Mouse (Mus musculus): Measurements from ENCODE around the gene Gpr3. TPM values are rescaled to one million over a fixed set of nuclear protein-coding genes. Genes with fewer than 3 reads are reported as not detected.

Gene Gpr3
- total RNA-seq, 1 experiment from 2014 or later, result not detected

DNA sequence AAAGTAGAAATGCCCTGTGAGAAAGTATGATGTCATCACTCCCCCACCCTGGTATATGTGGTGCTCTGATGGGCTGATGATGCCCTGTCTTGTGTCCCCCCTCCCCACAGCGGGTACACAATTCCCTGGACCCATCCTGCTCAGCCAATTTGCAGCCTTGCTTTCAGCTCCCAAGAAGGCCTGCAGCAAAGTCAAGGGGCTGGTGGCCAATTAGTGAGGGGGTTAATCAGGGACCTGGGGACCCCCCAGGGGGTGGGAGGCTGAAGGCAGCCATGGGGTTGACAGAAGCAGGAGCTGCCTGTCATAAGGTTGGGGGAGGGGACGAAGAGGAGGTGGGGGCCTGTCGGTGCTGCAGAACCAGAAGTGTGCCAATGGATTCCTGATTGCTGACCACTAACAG, 8.7 kb downstream of the Gpr3 start:
- no peak for ATAC-seq (ENCODE audit: extremely low read depth, insufficient number of reproducible peaks, low FRiP score, poor library complexity, severe bottlenecking)

DNA sequence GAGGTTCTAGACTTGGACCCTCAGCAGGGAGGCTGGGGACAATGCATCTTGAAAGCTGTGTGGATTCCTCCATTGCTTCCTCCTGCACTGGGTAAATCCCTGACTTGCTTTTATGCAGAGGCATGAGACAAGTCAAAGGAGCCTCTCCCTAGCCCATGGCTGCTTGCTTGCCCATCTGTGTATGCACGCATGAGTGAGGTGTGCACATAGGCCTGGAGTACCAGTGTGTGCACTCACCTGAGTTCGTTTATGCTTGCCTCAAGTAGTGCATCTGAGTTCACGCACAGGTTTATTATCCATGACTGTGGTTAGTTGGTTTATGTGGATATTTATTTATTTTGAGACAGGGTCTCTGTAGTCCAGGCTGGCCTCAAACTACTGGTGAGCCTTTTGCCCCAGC, 10.1 kb downstream of the Gpr3 start:
- no peak for ATAC-seq (ENCODE audit: extremely low read depth, insufficient number of reproducible peaks, low FRiP score, poor library complexity, severe bottlenecking)

DNA sequence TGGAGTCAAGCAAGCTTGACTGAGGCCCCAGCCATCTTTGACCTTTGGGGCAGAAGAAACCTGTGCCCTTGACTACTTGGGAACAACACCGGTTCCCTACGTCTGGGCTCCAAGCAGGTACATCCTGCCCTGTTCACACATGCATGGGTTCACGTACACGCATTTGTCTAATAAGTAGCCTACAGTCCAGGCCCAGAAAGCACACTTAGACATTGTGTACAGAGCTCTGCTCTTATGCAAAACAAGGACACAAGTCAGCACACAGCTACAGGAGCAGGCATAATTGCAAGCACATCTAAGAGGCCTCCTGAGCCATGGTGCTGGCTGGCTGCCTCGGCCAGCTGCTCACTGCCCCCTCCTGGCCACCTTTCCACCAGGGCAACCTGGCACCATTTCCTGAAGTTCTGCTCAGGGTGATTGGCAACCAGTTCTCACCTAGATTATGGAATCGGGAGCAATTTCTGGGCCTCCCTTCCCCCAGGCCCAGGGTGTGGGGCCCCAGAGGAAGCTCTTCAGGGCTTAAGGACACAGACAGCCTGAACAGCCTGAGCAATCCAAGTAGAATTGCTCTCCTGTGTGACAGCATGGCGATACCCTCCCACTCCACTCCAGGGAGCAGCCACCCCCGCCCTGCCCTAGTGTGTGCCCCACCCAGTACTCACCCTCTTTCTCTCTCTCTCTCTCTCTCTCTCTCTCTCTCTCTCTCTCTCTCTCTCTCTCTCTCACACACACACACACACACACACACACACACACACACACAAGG, 11.1 kb downstream of the Gpr3 start:
- ATAC-seq (ENCODE audit: extremely low read depth, insufficient number of reproducible peaks, low FRiP score, poor library complexity, severe bottlenecking), result peak; percentile 54

DNA sequence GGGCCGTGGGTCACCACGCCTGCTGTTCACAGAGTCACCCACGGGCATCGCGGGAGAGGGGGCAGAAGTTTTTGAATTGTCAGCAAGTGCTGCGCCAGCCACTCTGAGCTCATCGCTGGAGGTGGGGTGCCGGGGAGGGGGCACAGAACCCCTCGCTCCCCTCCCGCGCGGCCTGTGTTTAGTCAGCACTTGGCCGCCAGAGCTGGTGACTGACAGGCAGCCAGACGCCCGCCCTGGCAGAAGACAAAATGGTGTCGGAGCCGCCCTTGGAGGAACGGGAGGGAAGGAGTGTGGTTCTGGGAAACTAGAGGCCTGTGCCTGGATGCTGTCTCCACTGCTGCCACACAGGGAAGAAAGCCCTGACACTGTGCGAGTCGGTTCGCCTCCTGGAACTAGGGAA, 12.0 kb downstream of the Gpr3 start:
- no peak for ATAC-seq (ENCODE audit: extremely low read depth, insufficient number of reproducible peaks, low FRiP score, poor library complexity, severe bottlenecking)

DNA sequence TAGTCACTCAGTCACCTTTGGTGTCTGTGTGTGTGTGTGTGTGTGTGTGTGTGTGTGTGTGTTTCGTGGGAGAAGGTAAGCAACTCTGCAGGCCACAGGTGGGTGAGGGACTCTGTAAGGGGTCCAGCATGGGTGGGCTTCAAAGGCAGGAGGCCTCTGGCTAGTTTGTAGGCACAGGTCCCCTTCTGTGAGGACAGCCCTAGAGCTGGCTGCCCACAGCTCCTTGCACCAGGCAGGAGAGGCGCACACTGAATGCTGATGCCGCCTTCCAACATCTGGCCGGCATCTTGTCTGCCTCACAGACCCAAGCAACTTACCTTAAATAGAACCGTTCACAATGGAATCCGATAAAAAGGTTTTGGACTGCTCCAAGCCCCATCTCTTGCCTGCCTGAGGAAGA, 12.6 kb downstream of the Gpr3 start:
- ATAC-seq (ENCODE audit: extremely low read depth, insufficient number of reproducible peaks, low FRiP score, poor library complexity, severe bottlenecking), result no peak

DNA sequence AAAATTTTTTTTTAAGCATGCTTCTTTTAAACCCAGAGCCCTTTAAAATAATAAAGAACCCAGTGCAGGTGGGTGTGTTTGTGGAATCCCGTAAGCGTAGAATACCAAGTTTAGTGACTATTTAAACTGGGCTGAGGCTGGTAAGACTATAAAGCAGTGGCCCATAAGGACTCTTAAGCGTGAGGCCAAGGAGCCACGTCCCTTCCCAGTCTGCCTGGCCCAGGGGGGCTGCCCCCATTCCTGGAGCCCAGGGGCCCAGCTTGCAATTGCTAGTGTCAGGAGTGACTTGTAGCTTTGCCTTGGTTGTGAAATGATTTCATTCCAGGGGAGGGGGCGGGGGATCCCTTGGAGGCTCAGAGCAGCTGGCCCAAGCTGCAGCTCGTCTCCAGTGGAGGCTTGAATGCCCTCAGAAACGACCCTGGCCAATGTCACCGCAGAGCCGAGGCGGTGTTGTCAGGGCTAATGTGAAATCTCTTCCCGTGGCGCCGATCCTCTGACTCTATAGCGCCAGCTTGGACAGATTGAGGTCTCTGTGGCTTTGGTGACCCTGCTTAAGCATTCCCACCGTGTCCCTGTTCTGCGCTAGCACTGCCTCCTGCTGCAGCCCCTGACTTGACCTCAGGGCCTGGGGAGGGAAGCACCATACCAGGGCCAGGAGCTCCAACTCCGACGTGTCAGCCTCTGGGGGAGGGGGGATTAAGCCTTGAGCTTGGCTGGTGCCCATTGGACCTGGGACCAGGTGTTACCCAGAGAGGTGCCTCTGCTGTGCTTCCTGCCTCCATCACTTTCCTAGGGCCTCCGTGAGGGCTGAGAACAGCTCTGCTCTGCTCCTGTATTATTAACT, 13.8 kb downstream of the Gpr3 start:
- no peak for ATAC-seq (ENCODE audit: extremely low read depth, insufficient number of reproducible peaks, low FRiP score, poor library complexity, severe bottlenecking)

DNA sequence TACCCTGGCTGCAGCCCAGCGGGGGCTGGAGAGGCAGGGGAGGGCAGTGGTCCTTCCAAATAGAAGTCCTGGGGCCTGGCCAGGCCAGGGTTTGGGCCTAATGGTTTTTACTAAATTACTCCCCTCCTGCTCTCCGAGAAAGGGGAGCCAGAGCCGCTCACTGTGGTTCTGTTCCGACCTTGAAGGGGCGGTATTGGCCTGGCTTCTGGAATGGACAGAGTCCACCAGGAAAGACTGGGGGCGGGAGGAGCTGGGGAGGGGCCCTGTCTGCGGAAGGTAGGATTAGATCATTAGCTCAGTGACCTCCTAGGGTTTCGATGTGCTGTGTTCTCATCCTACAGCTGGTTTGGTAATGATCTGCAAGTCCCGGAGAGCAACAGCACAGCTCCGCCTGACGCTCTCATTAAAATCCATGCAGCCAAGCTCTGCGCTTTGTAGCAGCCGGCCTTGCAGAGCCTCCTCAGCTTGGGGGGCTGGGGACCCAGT, 14.5 kb downstream of the Gpr3 start:
- no peak for ATAC-seq (ENCODE audit: extremely low read depth, insufficient number of reproducible peaks, low FRiP score, poor library complexity, severe bottlenecking)

DNA sequence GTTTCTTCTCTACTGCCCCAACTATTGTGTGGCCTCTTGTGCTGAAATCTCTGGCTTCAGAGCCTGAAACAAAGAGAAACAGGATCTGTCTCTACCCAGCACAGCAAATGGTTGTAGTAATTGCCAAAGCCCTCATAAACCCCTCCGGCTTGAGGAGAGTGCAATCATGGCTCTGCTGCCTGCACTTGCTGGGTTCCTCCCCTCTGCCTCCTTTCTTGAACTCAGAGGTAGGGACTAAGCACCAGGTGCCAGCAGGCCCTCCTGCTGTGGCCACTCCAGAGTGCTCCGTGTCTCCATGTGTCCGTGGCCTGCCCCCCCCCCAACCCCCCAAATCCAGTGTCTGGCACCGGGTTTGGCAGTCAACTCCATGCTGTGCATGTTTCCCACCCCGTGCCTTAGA, 15.0 kb downstream of the Gpr3 start:
- ATAC-seq (ENCODE audit: extremely low read depth, insufficient number of reproducible peaks, low FRiP score, poor library complexity, severe bottlenecking), result no peak

DNA sequence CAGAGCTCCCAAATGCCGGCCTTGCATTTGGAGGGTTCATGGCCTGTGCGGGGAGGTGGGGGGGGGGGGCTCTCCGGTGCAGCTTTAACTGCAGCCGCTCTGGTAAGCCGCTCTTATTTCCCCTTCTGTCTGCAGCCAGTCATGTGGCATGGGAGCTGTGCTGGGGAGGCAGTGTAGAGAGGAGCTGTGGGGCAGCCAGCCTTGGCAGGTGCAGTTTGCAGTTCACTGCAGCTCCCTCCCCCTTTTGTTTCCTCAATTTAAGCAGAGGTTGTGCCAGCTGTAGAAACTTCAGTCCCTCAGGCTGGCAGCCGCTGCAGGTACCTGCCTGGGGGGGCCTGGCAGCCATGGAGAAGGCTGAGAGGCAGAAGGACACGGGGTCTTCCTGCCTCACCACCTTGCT, 15.5 kb downstream of the Gpr3 start:
- peak; percentile 61 for ATAC-seq (ENCODE audit: extremely low read depth, insufficient number of reproducible peaks, low FRiP score, poor library complexity, severe bottlenecking)

DNA sequence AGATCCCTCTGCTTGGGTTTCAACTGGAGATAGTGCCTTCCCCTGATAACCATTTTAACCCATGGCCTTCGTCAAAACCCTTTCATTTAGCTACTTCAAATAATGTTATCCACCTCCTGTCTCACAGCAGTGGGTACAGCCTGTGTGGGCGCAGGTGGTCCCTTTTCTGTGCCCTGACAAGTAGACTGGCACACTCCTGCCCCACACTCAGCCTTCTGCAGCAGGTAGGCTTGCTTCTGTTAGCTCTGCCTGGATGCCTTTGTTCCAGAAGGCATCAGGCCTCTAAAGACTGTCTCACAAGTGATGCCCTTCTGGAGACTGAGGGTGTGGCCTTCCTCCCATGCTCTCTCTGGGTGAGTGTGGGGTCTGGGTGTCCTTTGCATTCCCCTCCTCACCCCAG, 16.2 kb downstream of the Gpr3 start:
- ATAC-seq (ENCODE audit: extremely low read depth, insufficient number of reproducible peaks, low FRiP score, poor library complexity, severe bottlenecking), result no peak

DNA sequence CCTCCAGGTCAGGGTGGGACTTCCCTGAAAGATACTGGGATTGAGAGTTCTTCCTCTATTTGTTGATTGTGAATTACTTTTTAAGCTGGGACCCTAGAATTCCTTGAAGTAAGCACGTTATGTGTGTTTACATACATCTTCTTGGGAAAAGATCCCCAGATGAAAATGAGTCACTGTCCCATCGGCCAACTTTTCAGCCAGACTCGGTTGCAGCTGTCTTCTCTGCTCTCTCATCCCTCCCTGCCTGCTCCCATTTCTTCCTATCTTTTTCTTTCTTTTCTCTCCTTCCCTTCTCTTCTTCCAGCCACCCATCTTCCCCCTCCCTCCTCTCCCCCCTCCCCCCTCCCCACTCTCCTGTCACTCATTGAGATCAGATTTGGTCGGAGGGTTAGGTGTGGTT, 17.3 kb downstream of the Gpr3 start:
- no peak for ATAC-seq (ENCODE audit: extremely low read depth, insufficient number of reproducible peaks, low FRiP score, poor library complexity, severe bottlenecking)

DNA sequence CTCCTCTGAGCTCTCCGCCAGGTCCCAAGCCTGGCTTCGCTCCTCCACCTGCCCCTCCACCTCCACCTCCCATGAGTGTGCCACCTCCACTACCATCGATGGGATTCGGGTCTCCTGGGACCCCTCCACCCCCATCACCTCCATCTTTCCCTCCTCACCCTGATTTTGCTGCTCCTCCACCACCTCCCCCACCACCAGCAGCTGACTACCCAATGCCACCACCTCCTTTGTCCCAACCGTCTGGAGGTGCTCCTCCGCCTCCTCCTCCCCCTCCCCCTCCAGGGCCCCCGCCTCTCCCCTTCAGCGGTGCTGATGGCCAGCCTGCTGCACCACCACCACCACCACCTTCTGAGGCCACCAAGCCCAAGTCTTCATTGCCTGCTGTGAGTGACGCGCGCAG, 17.9 kb downstream of the Gpr3 start:
- no peak for ATAC-seq (ENCODE audit: extremely low read depth, insufficient number of reproducible peaks, low FRiP score, poor library complexity, severe bottlenecking)

DNA sequence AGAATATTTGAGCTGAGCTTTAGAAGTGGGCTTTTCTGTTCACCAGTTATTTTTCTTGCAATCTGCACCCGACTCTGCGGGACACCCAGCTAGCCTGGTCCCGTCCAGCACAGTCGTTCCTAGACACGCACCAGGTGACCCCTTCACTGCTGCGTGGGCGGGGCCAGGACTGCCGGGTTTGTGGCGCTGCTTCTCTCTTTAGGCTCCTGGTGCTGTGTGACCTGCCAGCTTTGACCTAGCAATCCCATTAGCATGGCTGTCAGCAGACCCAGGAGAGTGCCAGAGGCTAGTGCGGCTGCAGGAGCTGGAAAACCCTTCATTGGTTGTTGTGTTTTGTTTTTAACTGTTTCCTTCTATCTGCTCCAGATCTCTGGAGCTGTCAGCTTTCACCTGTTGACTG, 22.9 kb downstream of the Gpr3 start:
- no peak for ATAC-seq (ENCODE audit: extremely low read depth, insufficient number of reproducible peaks, low FRiP score, poor library complexity, severe bottlenecking)

DNA sequence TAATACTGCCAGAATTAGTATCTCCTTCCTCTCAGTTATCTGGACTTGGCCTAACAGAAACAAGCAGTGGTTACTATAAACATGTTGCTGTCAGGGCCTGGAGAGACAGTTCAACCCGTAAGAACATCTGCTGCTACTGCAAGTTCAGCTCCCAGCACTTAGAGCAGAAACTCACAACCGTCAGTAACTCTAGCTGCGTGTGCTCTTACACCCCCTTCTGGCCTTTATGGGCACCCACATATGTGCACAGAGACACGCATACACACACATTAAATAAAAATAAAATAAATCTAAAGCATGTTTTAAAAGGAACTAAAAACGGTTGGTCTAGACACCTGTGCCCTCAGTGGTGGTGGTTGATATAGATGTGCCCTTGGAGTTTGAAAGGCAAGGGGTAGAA, 25.5 kb downstream of the Gpr3 start:
- ATAC-seq (ENCODE audit: extremely low read depth, insufficient number of reproducible peaks, low FRiP score, poor library complexity, severe bottlenecking), result no peak

DNA sequence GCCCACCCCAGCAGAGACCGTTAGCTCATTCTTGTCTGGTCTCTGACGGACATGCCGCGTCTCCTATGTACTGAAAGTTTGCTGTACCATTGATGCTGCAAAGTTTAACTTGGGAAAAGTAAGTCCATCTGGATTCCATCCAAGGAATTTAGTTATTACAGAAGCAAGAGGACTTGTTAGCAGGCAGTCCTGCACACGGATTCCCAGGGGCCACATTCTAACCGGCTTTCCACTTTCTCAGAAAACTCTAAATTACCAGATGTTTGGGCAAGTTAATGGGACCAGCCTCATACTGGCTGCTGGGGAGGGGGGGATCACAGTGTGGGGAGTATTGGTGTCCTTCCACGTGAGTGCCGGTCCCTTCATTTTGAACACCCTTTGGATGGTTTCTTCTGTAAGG, 26.4 kb downstream of the Gpr3 start:
- ATAC-seq (ENCODE audit: extremely low read depth, insufficient number of reproducible peaks, low FRiP score, poor library complexity, severe bottlenecking), result no peak

DNA sequence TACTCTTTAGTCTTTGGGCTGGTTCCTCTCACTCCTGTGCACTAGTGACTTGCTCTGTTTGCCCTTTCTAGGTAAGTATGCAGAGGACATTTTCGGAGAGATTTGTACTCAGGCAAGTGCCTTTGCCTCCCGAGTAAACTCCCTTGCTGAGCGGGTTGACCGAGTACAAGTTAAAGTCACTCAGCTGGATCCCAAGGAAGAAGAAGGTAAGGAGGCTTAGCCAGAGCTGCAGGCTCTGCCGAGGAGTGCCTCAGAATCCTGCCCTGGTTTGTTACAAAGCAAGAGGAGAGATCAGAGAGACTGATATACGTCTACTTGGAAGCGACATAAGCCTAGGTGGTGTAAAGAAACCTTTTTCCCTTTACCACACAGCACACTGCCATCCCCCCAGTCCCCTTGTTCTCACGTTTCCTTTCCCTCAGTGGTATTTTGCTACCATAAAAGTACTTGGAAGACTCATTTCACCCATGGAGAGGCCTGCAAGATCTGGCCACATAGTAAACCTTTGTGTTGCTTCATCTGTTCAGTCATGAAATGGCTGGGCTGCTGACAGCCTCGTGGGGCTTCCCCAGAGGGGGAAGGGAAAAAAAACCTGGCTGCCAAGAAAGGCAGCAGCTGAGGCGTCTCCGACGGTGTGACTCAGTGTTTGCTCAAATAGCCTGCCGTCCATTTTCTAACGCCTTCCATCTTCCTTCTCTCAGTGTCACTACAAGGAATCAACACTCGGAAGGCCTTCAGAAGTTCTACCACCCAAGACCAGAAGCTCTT, 27.3 kb downstream of the Gpr3 start:
- ATAC-seq (ENCODE audit: extremely low read depth, insufficient number of reproducible peaks, low FRiP score, poor library complexity, severe bottlenecking), result peak; percentile 9; the same call in 1 of the 2 replicates

DNA sequence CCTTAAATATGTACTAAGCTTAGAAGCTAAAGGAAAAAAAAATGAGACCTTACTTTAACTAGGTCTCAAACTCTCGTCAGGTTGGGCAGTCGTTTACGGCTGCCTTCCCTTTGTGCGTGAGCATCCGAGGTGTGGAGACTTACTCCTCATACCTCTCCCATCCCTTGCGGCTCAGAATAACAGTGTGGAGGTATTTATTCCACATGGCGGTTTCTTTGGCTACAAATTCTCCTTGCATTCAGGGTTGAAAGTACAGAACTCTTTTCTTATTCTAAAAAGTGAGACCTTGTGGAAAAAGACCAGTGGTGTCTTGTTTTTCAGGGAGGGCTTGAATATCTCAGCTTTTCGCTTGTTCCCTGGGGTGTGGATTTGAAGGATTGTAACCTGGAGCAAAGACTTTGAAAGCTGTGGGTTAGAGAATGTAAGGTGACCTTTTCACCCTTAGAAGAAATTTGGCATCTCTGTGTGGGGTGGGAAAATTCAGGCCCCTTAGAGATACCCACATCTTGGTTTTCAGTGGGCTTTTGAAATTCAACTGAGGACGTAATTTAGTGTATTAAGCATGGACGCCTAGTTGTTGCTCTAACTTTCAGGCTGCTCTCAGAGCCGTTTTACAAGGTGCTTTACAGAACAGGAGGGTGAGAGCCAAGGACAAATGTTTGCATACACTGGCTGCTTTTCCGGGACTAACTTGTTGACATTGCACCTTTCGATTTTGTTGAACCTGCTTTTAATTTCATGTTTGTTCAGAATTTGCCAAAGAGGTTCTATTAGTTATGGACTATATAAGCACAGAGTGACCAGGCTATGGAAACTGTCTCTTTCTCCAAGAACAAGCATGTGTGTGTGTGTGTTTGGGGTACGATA, 28.1 kb downstream of the Gpr3 start:
- ATAC-seq (ENCODE audit: extremely low read depth, insufficient number of reproducible peaks, low FRiP score, poor library complexity, severe bottlenecking), result no peak

DNA sequence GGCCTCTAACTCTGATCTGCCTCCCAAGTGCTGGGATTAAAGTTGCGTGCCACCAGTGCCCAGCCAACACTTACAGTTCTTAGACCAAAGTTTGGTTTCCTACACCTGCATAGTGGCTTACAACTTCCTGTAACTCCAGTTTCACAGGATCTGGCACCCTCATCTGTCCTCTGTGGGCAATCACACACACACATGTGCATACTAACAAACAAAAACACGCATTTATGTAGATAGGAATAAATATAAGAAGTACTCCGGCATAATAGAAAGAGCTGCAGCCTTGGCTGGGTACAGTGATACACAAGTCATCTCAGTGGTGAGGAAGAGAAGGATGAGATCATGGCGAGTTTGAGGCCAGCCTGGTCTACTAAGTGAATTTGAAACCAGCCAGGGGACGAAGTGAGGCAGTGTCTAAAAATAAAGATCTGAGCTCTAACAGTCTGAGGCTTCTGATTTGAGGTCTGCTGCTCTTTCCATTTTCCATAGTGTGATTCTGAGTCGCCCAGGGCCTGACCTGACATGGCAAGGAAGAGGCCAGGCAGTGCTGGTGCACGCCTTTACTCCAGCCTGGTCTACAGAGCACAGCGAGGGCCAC, 29.8 kb downstream of the Gpr3 start:
- no peak for ATAC-seq (ENCODE audit: extremely low read depth, insufficient number of reproducible peaks, low FRiP score, poor library complexity, severe bottlenecking)

Measured in neutrophil, adult 5-6 weeks (primary cell).